Mouse (Mus musculus): ENCODE results near the gene Cpa2.

Gene Cpa2

DNA sequence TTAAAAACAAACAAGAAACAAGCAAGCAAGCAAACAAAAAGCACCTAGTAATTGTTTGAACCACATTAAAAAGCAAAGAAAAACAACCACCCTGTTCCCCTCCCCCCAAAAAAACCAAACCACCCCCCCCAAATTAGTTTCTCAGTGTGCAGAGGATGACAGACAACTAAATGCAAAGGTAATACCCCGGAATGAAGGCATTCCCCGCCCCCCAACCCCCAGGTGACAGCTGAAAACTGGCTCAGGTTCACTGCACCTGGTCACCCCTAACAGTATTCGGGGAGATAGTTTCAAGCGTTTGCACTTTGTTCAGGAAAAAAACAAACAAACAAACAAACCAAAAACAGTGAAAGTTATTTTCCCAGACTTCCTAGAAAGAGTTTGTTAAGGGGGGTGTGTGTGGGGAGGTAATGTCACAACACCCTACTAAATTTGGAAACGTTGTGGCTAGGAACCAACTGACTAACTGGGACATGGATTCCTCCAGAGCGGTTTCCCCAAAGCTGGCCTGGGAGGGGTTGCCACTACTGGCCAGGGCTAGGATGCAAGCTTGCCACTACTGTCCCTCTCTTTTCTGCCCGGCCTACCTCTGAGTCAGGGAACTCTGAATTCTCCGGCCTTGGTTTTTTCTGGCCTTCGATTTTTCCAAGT is 6.4 kb downstream of the Cpa2 start:
- no peak for DNase-seq (ENCODE audit: low read depth, low spot score)

DNA sequence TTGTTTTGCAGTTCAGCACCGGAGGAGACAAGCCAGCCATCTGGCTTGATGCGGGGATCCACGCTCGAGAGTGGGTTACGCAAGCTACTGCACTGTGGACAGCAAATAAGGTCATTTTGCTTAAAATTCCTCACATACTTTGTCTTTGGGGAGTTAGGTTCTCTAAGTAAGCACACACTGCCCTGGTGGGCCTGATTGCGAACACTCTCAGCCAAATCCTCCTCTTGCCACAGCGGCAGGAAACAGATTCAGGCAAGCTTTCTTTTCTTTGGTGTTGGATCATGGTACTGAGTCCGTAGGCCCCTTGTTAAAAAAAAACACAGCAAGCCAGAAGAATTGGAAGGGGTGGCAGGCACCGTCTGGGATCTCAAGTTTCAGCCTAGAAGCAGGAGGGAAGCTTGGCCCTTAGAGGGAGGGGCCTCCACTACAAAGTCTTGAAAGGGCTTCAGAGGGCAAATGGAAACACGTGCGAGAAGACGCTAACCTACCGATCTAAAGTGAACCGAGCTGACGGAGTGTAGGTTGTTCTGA is 7.9 kb downstream of the Cpa2 start:
- no peak for DNase-seq (ENCODE audit: low read depth, low spot score)

DNA sequence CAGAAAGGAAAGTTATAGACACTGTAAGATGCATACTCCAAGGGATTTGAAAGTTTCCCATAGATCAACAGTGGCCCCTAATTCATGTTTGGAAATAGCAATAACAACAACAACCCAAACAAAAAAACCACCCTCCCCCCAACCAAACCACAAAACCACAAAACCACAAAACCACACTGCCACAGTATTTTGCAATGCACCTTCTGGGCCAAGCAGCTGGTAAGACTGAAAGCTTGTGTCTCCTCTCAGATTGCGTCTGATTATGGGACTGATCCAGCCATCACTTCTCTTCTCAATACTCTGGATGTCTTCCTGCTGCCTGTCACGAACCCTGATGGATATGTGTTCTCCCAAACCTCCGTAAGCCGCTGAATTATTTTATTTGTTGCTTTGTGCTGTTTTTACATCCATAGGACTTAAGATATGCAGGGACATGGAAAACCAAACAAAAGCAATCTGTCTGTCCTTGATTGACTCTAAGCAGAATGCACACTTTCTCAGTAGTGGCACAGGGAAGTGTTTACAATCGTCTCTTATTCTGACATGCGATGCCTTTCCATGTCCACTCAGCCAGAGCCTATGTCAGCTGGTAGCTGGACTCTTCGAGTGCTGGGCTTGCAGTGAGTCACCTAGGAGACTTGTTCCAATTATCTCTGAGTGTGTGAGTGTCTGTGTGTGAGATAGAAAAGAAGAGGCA is 9.3 kb downstream of the Cpa2 start:
- no peak for DNase-seq (ENCODE audit: low read depth, low spot score)

GRCm38 (mm10) chr6:30551193-30551515 is 9.8 kb downstream of the Cpa2 start:
- no peak for DNase-seq (ENCODE audit: low read depth, low spot score)

DNA sequence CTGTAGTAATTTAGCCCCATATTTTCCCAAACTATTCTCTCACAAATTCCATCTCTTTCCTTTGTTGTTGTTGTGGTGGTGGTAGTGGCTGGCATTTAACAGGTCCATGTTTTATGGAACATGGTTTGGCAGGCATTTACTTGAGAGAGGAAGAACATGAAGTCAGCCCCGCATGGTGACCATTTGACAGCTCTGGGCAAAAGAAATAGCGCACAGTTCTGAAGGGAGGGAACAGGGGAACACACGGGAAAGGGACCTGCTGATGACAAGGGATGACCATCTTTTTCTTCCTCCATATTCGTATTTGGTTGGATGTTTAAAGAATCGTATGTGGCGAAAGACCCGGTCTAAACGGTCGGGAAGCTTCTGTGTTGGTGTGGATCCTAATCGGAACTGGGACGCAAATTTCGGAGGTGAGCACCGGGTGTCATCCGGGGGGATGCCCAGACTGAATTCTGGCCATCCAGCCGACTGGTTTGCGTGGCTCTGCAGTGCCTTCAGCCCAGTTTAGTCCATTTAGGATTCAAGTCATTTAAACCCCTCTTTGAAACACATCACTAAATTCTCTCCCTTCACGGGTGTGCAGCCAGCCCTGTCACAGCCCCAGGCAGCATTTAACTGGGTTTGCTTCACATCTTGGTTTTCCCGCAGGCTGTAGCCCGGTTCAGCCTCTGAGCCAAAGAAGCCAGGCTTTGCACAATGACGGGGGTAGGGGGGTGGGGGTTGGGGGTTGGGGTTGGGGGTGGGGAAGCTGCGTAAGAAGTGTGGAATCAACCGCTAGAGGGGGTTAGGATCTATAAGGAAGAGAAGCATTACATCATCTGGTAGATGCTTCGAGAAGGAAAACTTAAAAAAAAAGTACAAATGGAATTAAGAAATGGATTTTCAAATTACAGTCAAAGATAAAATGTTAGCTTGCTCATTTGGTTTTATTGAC is 10.5 kb downstream of the Cpa2 start:
- DNase-seq (ENCODE audit: low read depth, low spot score), result no peak

DNA sequence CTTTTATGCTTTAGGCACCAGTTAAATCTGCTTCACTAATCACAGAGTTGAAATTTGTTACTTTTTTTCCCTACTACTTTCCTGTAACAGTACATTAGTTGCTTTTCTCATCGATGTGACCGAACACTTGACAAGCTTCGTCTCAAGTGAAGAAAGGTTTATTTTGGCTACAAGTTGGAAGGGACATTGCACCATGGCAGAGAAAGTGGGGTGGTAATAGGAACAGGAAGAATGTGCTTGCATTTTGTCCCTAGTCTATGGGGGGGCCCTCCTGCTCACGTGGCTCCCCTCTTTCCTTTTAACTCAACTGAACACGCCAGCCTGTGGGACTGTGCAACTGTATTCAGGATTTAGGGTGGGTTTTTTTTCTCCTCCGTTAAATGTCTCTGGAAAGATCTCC is 11.2 kb downstream of the Cpa2 start:
- DNase-seq (ENCODE audit: low read depth, low spot score), result no peak

DNA sequence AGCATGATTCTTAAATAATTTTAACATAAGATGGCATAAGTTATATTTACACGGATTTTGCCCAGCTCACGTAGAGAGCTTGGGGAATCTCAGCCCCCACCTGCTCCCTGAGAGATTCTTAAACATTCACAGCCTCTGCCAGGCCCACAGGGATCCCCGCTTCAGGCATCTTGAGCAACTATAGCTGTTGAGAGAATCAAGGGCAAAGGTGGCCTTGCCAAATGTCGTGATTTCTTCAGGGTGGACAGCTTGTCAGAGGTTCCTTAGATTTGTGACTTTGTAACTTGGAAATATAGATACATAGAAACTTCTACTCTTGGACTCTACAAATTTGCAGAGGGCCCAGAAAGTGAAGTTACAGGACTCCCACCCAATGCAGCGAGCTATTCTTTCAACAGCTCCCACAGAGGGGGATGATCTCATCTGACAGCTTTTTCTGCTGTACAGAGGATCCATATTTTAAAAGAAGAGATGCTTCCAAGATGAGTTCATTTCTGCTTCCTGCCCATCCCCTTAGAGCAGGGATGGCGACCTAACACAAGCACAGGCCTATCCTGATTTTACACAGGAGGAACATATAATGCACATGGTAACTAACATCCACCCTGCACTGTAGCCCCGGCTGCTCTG is 12.1 kb downstream of the Cpa2 start:
- DNase-seq (ENCODE audit: low read depth, low spot score), result no peak

DNA sequence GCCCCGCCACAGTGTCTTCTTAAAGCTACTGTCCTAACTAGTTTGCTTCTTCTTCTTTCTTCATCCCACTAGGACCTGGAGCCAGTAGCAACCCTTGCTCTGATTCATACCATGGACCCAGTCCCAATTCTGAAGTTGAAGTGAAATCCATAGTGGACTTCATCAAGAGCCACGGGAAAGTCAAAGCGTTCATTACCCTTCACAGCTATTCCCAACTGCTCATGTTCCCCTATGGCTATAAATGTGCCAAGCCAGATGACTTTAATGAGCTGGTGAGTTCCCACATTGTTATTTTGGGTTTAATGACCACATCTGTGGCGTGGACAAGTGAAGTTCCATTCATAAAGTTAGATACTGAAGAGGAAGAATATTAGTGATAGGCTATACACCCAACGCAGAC is 12.7 kb downstream of the Cpa2 start:
- DNase-seq (ENCODE audit: low read depth, low spot score), result no peak

- no peak for DNase-seq (ENCODE audit: low read depth, low spot score)
These were observed 13.3 kb downstream of the Cpa2 start for GRCm38 (mm10) chr6:30554621-30555170.

- DNase-seq (ENCODE audit: low read depth, low spot score), result no peak
These were observed 14.7 kb downstream of the Cpa2 start for GRCm38 (mm10) chr6:30556080-30556479.

GRCm38 (mm10) chr6:30559726-30560125 is 18.3 kb downstream of the Cpa2 start:
- no peak for DNase-seq (ENCODE audit: low read depth, low spot score)

DNA sequence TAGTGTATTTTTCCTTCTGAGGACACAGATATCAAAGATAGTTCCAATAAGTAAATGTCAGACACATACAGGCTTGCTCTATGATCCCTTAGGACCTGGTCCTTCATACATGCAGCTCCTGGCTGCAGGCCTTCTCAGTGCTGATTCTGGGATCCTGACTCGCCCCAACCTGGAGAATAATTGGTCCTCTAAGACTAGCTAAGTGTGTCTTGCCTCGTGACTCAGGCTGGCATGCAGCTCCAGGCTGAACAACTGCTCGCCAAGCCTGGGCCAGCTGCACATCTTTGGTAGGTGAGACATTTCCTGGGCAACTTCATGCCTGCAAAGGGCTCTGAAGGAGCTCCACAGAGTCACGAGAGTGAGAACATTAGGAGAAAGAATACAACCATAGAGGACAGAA is 20.8 kb downstream of the Cpa2 start:
- DNase-seq (ENCODE audit: low read depth, low spot score), result no peak

GRCm38 (mm10) chr6:30563575-30563974 is 22.2 kb downstream of the Cpa2 start:
- no peak for DNase-seq (ENCODE audit: low read depth, low spot score)

- DNase-seq (ENCODE audit: low read depth, low spot score), result no peak
These were observed 22.7 kb downstream of the Cpa2 start for GRCm38 (mm10) chr6:30564051-30564450.

- DNase-seq (ENCODE audit: low read depth, low spot score), result no peak
These were observed 26.7 kb downstream of the Cpa2 start, which contains the start of gene Cpa4 for GRCm38 (mm10) chr6:30568069-30568468. TSS of gene Cpa4 (plus strand) at chr6:30568369.

GRCm38 (mm10) chr6:30569331-30569730 is 27.9 kb downstream of the Cpa2 start:
- no peak for DNase-seq (ENCODE audit: low read depth, low spot score)

DNA sequence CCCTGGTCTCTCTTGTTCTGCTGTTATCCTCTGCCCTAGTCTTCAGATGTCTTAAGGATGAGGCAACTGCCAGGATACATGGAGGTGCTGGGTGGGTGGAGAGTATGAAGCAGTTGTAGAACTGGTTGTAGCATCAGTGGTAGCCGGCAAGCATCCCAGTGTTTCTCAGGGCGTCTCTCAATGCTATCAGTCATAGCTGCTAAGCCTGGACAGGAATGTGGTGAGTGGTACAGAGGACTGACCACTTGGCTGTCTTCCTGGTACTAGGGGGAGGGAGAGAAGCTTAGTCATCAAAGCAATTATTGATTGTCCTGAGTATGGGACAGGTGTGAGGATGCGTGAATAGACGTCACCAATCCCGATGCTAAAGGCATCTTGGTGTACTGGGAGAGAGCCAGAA is 28.6 kb downstream of the Cpa2 start:
- DNase-seq (ENCODE audit: low read depth, low spot score), result no peak

GRCm38 (mm10) chr6:30572456-30573311 is 31.3 kb downstream of the Cpa2 start:
- DNase-seq (ENCODE audit: low read depth, low spot score), result no peak

GRCm38 (mm10) chr6:30573380-30573779 is 32.0 kb downstream of the Cpa2 start:
- no peak for DNase-seq (ENCODE audit: low read depth, low spot score)

DNA sequence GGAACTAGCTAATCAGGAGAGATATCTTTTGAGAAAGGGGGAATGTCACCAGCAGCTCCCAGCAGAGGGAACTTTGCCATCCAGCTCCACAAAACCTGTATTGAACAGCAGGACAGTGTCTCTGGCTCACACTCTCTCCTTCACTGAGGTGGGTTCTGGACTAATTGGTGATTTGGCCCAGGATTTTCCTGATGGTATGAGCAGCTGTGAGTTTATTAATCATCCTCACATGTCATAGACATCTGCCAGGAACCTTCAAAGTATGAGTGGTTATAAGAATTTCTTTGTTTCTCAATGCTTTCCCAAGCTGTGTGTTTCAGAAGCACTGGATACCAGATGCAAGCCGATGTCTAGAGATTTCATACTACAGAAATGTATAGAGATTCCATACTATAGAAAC is 33.6 kb downstream of the Cpa2 start:
- DNase-seq (ENCODE audit: low read depth, low spot score), result no peak

All from c-Kit-negative CD71-positive TER-119-positive erythroid progenitor cells, embryonic 14.5 days (primary cell).